ENCODE assay signal across 9 mouse cellular contexts in the genomic region with DNA sequence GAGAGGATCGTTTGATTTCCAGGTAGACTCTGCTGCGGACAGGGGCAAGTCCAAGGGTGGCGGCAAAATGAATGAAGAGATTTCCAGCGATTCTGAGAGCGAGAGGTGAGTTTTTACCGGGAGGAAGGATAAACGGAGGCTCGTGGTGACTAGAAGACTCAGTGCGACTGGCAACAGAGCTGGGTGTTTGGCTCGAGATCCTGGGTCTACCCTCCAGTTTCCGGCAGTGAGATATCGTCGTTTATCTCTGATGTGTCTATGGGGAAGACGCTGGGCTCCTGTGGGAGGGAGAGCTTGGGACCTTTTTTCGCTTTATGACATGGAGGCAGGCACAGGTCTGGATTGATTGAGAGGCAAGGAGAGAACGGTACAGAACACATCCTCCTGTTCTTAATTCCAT. TPM values are rescaled to one million over a fixed set of nuclear protein-coding genes. Genes with fewer than 3 reads are reported as not detected.
A peak's percentile ranks its signal among the peaks of the same experiment; 100 is the strongest.
DNase-seq lines count a peak whose midpoint lies in the region; ATAC-seq and TF ChIP-seq lines count a peak whose summit lies in the region.
"Had no signal": no experiment of that assay in that cellular context is flagged by ENCODE, and none has a peak within 500 bp of the region (broad histone marks: within the 10 kb centered on the region; RNA-seq: fewer than 3 reads in every experiment).

No protein-coding gene starts in this region.

- no peaks in the 10 kb centered on the region for H3K9me3 ChIP-seq in heart, embryonic 13.5 days
- no peaks in the 10 kb centered on the region for H3K9me3 ChIP-seq in embryonic facial prominence, embryonic 12.5 days
- no peaks in the 10 kb centered on the region for H3K9me3 ChIP-seq in intestine, embryonic 15.5 days
- no peaks in the 10 kb centered on the region for H3K9me3 ChIP-seq in midbrain, postnatal 0 days (ENCODE audit: low read length)

- peak overlapping the region; percentile 85 for H3K9ac ChIP-seq in heart, embryonic 13.5 days
- peak overlapping the region; percentile 71 for H3K9ac ChIP-seq in embryonic facial prominence, embryonic 12.5 days
- H3K9ac ChIP-seq in intestine, embryonic 15.5 days: peak overlapping the region; percentile 48
- peak overlapping the region; percentile 62 for H3K9ac ChIP-seq in midbrain, postnatal 0 days (replicated peaks; ENCODE audit: low read length, poor library complexity, severe bottlenecking)

- peak overlapping the region; percentile 99 for H3K4me2 ChIP-seq in heart, embryonic 13.5 days
- peak overlapping the region; percentile 94 for H3K4me2 ChIP-seq in embryonic facial prominence, embryonic 12.5 days (replicated peaks)
- peak overlapping the region; percentile 80 for H3K4me2 ChIP-seq in intestine, embryonic 15.5 days (replicated peaks)
- peak overlapping the region; percentile 61 for H3K4me2 ChIP-seq in midbrain, postnatal 0 days (ENCODE audit: low read depth, low read length, poor library complexity, severe bottlenecking)

- no peak for DNase-seq in heart, postnatal 25 days (ENCODE audit: low spot score)
- DNase-seq in A20 (ENCODE audit: low read depth, low spot score): peak; percentile 14
- DNase-seq in midbrain, postnatal 0 days (ENCODE audit: low spot score): no peak
- DNase-seq in urinary bladder, postnatal 4 days (ENCODE audit: low spot score in 2 of 2): no peak

- peak overlapping the region; percentile 30 for H3K27ac ChIP-seq in heart, embryonic 13.5 days (replicated peaks)
- H3K27ac ChIP-seq in embryonic facial prominence, embryonic 12.5 days: no peak overlapping the region
- H3K27ac ChIP-seq in intestine, embryonic 15.5 days: no peak overlapping the region
- H3K27ac ChIP-seq in midbrain, postnatal 0 days (ENCODE audit: low read depth, low read length): 0 out of 2 replicates have a peak overlapping the region, but pooled peaks have one; percentile 21

- H3K27me3 ChIP-seq in heart, embryonic 13.5 days (replicated peaks): peaks cover 5% of the 10 kb centered on the region; the same call in 1 of the 2 replicates
- no peaks in the 10 kb centered on the region for H3K27me3 ChIP-seq in embryonic facial prominence, embryonic 12.5 days
- no peaks in the 10 kb centered on the region for H3K27me3 ChIP-seq in intestine, embryonic 15.5 days (replicated peaks)
- no peaks in the 10 kb centered on the region for H3K27me3 ChIP-seq in midbrain, postnatal 0 days (ENCODE audit: insufficient read depth, low read length)

- peaks cover 38% of the 10 kb centered on the region for H3K4me1 ChIP-seq in heart, embryonic 13.5 days
- peaks cover 30% of the 10 kb centered on the region for H3K4me1 ChIP-seq in embryonic facial prominence, embryonic 12.5 days
- peaks cover 38% of the 10 kb centered on the region for H3K4me1 ChIP-seq in intestine, embryonic 15.5 days (replicated peaks)
- H3K4me1 ChIP-seq in midbrain, postnatal 0 days (ENCODE audit: insufficient read depth, low read length): peaks cover 5% of the 10 kb centered on the region; the same call in 1 of the 2 replicates

- H3K36me3 ChIP-seq in heart, embryonic 13.5 days: peaks cover 27% of the 10 kb centered on the region
- H3K36me3 ChIP-seq in embryonic facial prominence, embryonic 12.5 days: peaks cover 21% of the 10 kb centered on the region
- peaks cover 11% of the 10 kb centered on the region for H3K36me3 ChIP-seq in intestine, embryonic 15.5 days
- peaks cover 14% of the 10 kb centered on the region for H3K36me3 ChIP-seq in midbrain, postnatal 0 days (ENCODE audit: insufficient read depth, low read length)

- intact Hi-C loops in heart, postnatal 25 days (cut with DNase I): loop anchor here (2.0 to 5.0 kb wide), 3 partner anchors 49 to 170 kb away; a partner anchor contains a TSS

- WGBS in heart, embryonic 13.5 days: 2% methylated on average over 16 of the region's 16 CpGs
- 3% methylated on average over 16 of the region's 16 CpGs for WGBS in embryonic facial prominence, embryonic 12.5 days
- WGBS in intestine, embryonic 15.5 days: 3% methylated on average over 16 of the region's 16 CpGs
- 6% methylated on average over 16 of the region's 16 CpGs for WGBS in midbrain, postnatal 0 days

- no peak for ATAC-seq in heart, embryonic 13.5 days (ENCODE audit: extremely low read depth, insufficient number of reproducible peaks, low FRiP score, low TSS enrichment)
- ATAC-seq in embryonic facial prominence, embryonic 12.5 days (ENCODE audit: insufficient number of reproducible peaks, insufficient read depth, low FRiP score, low TSS enrichment): no peak
- ATAC-seq in intestine, embryonic 15.5 days: no peak; the same call in 1 of the 2 replicates
- no peak for ATAC-seq in midbrain, postnatal 0 days (ENCODE audit: low FRiP score)
- ATAC-seq in cerebellum, adult (ENCODE audit: insufficient number of reproducible peaks, low FRiP score, low TSS enrichment): no peak

- no peak for TF ChIP-seq CTCF in midbrain, postnatal 0 days (IDR thresholded peaks at IDR 0.05)

- peak overlapping the region; percentile 75 for H3K4me3 ChIP-seq in heart, embryonic 13.5 days
- H3K4me3 ChIP-seq in embryonic facial prominence, embryonic 12.5 days: peak overlapping the region; percentile 83
- H3K4me3 ChIP-seq in intestine, embryonic 15.5 days (replicated peaks): peak overlapping the region; percentile 61
- H3K4me3 ChIP-seq in midbrain, postnatal 0 days (ENCODE audit: low read depth, low read length): peak overlapping the region; percentile 58

RNA-seq across cellular contexts. Expression of a gene that starts 0.9 kb away (rescaled TPM):
- 1.2 and 1.6 TPM in 2 replicates for polyA plus RNA-seq in heart, embryonic 13.5 days (2015; fragmentation: Nextera tagmentation; extraction: Ambion mirVana)
- total RNA-seq in heart, postnatal 25 days (2021): 10 to 100 TPM; 30.1 to 33.5 TPM
- polyA plus RNA-seq in embryonic facial prominence, embryonic 12.5 days (2016; fragmentation: Nextera tagmentation; extraction: Ambion mirVana): 3.7 and 4.6 TPM in 2 replicates
- 2.4 and 2.5 TPM in 2 replicates for polyA plus RNA-seq in intestine, embryonic 15.5 days (2015; fragmentation: Nextera tagmentation; extraction: Ambion mirVana)
- total RNA-seq in midbrain, postnatal 0 days (2014; rRNA removed): 2.3 and 3.4 TPM in 2 replicates
- 2.4 and 2.5 TPM in 2 replicates for polyA plus RNA-seq in midbrain, postnatal 0 days (2015; fragmentation: Nextera tagmentation; extraction: Ambion mirVana)

RNA-seq across cellular contexts. Expression of a gene that starts 1.9 kb away (rescaled TPM):
- 29.2 and 29.7 TPM in 2 replicates for polyA plus RNA-seq in heart, embryonic 13.5 days (2015; fragmentation: Nextera tagmentation; extraction: Ambion mirVana)
- 10 to 100 TPM; 19.7 to 23.5 TPM for total RNA-seq in heart, postnatal 25 days (2021)
- 52.8 and 57.9 TPM in 2 replicates for polyA plus RNA-seq in embryonic facial prominence, embryonic 12.5 days (2016; fragmentation: Nextera tagmentation; extraction: Ambion mirVana)
- polyA plus RNA-seq in intestine, embryonic 15.5 days (2015; fragmentation: Nextera tagmentation; extraction: Ambion mirVana): 49.9 and 50.0 TPM in 2 replicates
- 32.9 and 34.1 TPM in 2 replicates for total RNA-seq in midbrain, postnatal 0 days (2014; rRNA removed)
- polyA plus RNA-seq in midbrain, postnatal 0 days (2015; fragmentation: Nextera tagmentation; extraction: Ambion mirVana): 33.7 and 38.3 TPM in 2 replicates

RNA-seq across cellular contexts. Expression of a gene that starts 11.9 kb away (rescaled TPM):
- 0.19 and 0.31 TPM in 2 replicates for polyA plus RNA-seq in heart, embryonic 13.5 days (2015; fragmentation: Nextera tagmentation; extraction: Ambion mirVana)
- not detected for total RNA-seq in heart, postnatal 25 days (2021)
- polyA plus RNA-seq in embryonic facial prominence, embryonic 12.5 days (2016; fragmentation: Nextera tagmentation; extraction: Ambion mirVana): 0.62 and 0.70 TPM in 2 replicates
- 0.20 and 0.45 TPM in 2 replicates for polyA plus RNA-seq in intestine, embryonic 15.5 days (2015; fragmentation: Nextera tagmentation; extraction: Ambion mirVana)
- 1.8 and 2.2 TPM in 2 replicates for total RNA-seq in midbrain, postnatal 0 days (2014; rRNA removed)
- 2.9 and 3.1 TPM in 2 replicates for polyA plus RNA-seq in midbrain, postnatal 0 days (2015; fragmentation: Nextera tagmentation; extraction: Ambion mirVana)

RNA-seq across cellular contexts. Expression of a gene that starts 22.1 kb away (rescaled TPM):
- not detected in 2 replicates for polyA plus RNA-seq in heart, embryonic 13.5 days (2015; fragmentation: Nextera tagmentation; extraction: Ambion mirVana)
- not detected for total RNA-seq in heart, postnatal 25 days (2021)
- polyA plus RNA-seq in embryonic facial prominence, embryonic 12.5 days (2016; fragmentation: Nextera tagmentation; extraction: Ambion mirVana): not detected in 2 replicates
- not detected in 2 replicates for polyA plus RNA-seq in intestine, embryonic 15.5 days (2015; fragmentation: Nextera tagmentation; extraction: Ambion mirVana)
- not detected in 2 replicates for total RNA-seq in midbrain, postnatal 0 days (2014; rRNA removed)
- not detected in 2 replicates for polyA plus RNA-seq in midbrain, postnatal 0 days (2015; fragmentation: Nextera tagmentation; extraction: Ambion mirVana)
- polyA plus RNA-seq: large intestine, adult 2 months had no signal

RNA-seq across cellular contexts. Expression of a gene that starts 24.6 kb away (rescaled TPM):
- polyA plus RNA-seq in heart, embryonic 13.5 days (2015; fragmentation: Nextera tagmentation; extraction: Ambion mirVana): 82.0 and 85.0 TPM in 2 replicates
- total RNA-seq in heart, postnatal 25 days (2021): 10 to 100 TPM; 70.7 to 81.8 TPM
- polyA plus RNA-seq in embryonic facial prominence, embryonic 12.5 days (2016; fragmentation: Nextera tagmentation; extraction: Ambion mirVana): 213 and 222 TPM in 2 replicates
- polyA plus RNA-seq in intestine, embryonic 15.5 days (2015; fragmentation: Nextera tagmentation; extraction: Ambion mirVana): 43.7 and 49.5 TPM in 2 replicates
- total RNA-seq in midbrain, postnatal 0 days (2014; rRNA removed): 543 and 647 TPM in 2 replicates
- 242 and 248 TPM in 2 replicates for polyA plus RNA-seq in midbrain, postnatal 0 days (2015; fragmentation: Nextera tagmentation; extraction: Ambion mirVana)

Comparison
In these comparisons a context has a peak if more than half of its experiments do, and no peak if none do; other contexts are left out.
1. H3K27ac ChIP-seq: peak in heart, embryonic 13.5 days (single experiment) and midbrain, postnatal 0 days (single experiment); none in embryonic facial prominence, embryonic 12.5 days (single experiment) and intestine, embryonic 15.5 days (single experiment).
2. Peak in every context shown above with its lines, with median percentiles within 50 percentile points of each other: H3K4me2 ChIP-seq, H3K4me3 ChIP-seq and H3K9ac ChIP-seq.